Mouse (Mus musculus): ENCODE measurements at regions not wholly inside any gene's neighbourhood (a gene's known extent, or its start where the extent isn't known, plus 50 kb on each side); places are given as distances from the start of the nearest gene placed in this dataset.

- 85% methylated on average over 2 of the region's 2 CpGs for WGBS
- ATAC-seq = no peak
- H3K27ac ChIP-seq (ENCODE audit: low read depth, low read length) = no peak overlapping the region
- no peak overlapping the region for H3K9ac ChIP-seq
- no peak overlapping the region for H3K4me2 ChIP-seq (ENCODE audit: low read depth)
- TF ChIP-seq CTCF (IDR thresholded peaks at IDR 0.05; ENCODE audit: low read depth) = no peak
- no peaks in the 10 kb centered on the region for H3K4me1 ChIP-seq (ENCODE audit: insufficient read depth)
- no peak for DNase-seq
- no peaks in the 10 kb centered on the region for H3K9me3 ChIP-seq (ENCODE audit: low read length)
- no peak overlapping the region for H3K4me3 ChIP-seq (ENCODE audit: low read depth, low read length)
- no peaks in the 10 kb centered on the region for H3K27me3 ChIP-seq (ENCODE audit: insufficient read depth, low read length)
- no peaks in the 10 kb centered on the region for H3K36me3 ChIP-seq (ENCODE audit: insufficient read depth)
These were observed 77.8 kb downstream of the Zfp706 start for GRCm38 (mm10) chr15:36929786-36930185.

DNA sequence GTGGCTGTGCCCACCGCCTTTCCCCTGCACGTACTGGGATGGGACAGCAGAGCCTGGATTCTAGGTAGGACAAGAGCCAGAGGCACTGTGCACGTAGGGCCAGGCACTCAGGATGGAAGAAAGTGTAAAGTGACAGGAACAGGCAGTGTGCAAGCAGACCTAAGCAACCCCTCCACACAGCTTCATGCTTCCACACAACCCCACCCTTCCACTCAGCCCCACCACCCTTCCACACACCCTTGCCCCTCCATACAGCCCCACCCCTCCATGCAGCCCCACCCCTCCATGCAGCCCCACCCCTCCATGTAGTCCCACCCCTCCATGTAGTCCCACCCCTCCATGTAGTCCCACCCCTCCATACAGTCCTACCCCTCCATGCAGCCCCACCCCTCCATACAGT, 78.5 kb downstream of the Zfp706 start:
- Histone ChIP-seq H3K4me3 (ENCODE audit: low read depth, low read length) (no peak overlapping the region), H3K9ac (no peak overlapping the region), H3K4me2 (ENCODE audit: low read depth) (no peak overlapping the region), H3K36me3 (ENCODE audit: insufficient read depth) (no peaks in the 10 kb centered on the region), H3K27ac (ENCODE audit: low read depth, low read length) (no peak overlapping the region), H3K4me1 (ENCODE audit: insufficient read depth) (no peaks in the 10 kb centered on the region), H3K27me3 (ENCODE audit: insufficient read depth, low read length) (no peaks in the 10 kb centered on the region), H3K9me3 (ENCODE audit: low read length) (no peaks in the 10 kb centered on the region)
- 97% methylated on average over 3 of the region's 3 CpGs for WGBS
- TF ChIP-seq CTCF (IDR thresholded peaks at IDR 0.05; ENCODE audit: low read depth) = no peak
- ATAC-seq (no peak), DNase-seq (no peak)

- ATAC-seq (no peak), DNase-seq (no peak)
- no peak overlapping the region for H3K27ac ChIP-seq (ENCODE audit: low read depth, low read length)
- no peaks in the 10 kb centered on the region for H3K27me3 ChIP-seq (ENCODE audit: insufficient read depth, low read length)
- H3K4me1 ChIP-seq (ENCODE audit: insufficient read depth) = no peaks in the 10 kb centered on the region
- no peak overlapping the region for H3K4me2 ChIP-seq (ENCODE audit: low read depth)
- 97% methylated on average over 4 of the region's 4 CpGs for WGBS
- no peaks in the 10 kb centered on the region for H3K9me3 ChIP-seq (ENCODE audit: low read length)
- no peaks in the 10 kb centered on the region for H3K36me3 ChIP-seq (ENCODE audit: insufficient read depth)
- TF ChIP-seq CTCF (IDR thresholded peaks at IDR 0.05; ENCODE audit: low read depth) = no peak
- no peak overlapping the region for H3K9ac ChIP-seq
- no peak overlapping the region for H3K4me3 ChIP-seq (ENCODE audit: low read depth, low read length)
These were observed 78.9 kb downstream of the Zfp706 start for GRCm38 (mm10) chr15:36928678-36929077.

- no peak overlapping the region for H3K9ac ChIP-seq
- no peaks in the 10 kb centered on the region for H3K4me1 ChIP-seq (ENCODE audit: insufficient read depth)
- no peak for ATAC-seq
- TF ChIP-seq CTCF (IDR thresholded peaks at IDR 0.05; ENCODE audit: low read depth) = no peak
- H3K9me3 ChIP-seq (ENCODE audit: low read length) = no peaks in the 10 kb centered on the region
- no peaks in the 10 kb centered on the region for H3K36me3 ChIP-seq (ENCODE audit: insufficient read depth)
- no peak for DNase-seq
- no peak overlapping the region for H3K4me3 ChIP-seq (ENCODE audit: low read depth, low read length)
- no peak overlapping the region for H3K27ac ChIP-seq (ENCODE audit: low read depth, low read length)
- no peak overlapping the region for H3K4me2 ChIP-seq (ENCODE audit: low read depth)
- H3K27me3 ChIP-seq (ENCODE audit: insufficient read depth, low read length) = no peaks in the 10 kb centered on the region
- 65% methylated on average over 5 of the region's 5 CpGs for WGBS
These were observed 80.1 kb downstream of the Zfp706 start for GRCm38 (mm10) chr15:36927436-36927835.

- H3K4me1 ChIP-seq (ENCODE audit: insufficient read depth) = no peaks in the 10 kb centered on the region
- H3K9me3 ChIP-seq (ENCODE audit: low read length) = no peaks in the 10 kb centered on the region
- H3K4me3 ChIP-seq (ENCODE audit: low read depth, low read length) = no peak overlapping the region
- no peaks in the 10 kb centered on the region for H3K36me3 ChIP-seq (ENCODE audit: insufficient read depth)
- 73% methylated on average over 6 of the region's 6 CpGs for WGBS
- TF ChIP-seq CTCF (IDR thresholded peaks at IDR 0.05; ENCODE audit: low read depth) = no peak
- ATAC-seq (no peak), DNase-seq (no peak)
- H3K27me3 ChIP-seq (ENCODE audit: insufficient read depth, low read length) = no peaks in the 10 kb centered on the region
- H3K9ac ChIP-seq = no peak overlapping the region
- no peak overlapping the region for H3K4me2 ChIP-seq (ENCODE audit: low read depth)
- no peak overlapping the region for H3K27ac ChIP-seq (ENCODE audit: low read depth, low read length)
These were observed 83.4 kb downstream of the Zfp706 start for GRCm38 (mm10) chr15:36924171-36924570.

DNA sequence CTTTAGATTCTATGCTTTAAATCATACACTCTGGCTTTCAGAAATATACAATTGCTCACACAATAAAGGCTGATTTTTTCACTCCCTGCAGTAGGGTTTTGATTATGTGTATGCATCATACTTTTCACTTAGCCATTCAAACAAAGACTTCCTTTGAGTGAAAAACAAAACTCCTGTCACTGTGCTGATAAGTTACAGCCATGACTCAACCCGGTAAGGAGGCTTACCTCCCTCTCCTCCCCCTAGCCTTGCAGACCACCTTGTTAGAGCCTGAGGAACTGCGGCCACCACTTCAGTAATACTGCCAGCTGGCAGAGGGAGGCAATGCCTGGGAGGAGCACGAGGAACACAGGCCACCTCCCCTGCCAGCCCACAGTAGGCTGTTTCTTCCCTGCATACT, 86.2 kb downstream of the Zfp706 start:
- H3K27ac ChIP-seq (ENCODE audit: low read depth, low read length) = no peak overlapping the region
- no peak overlapping the region for H3K4me3 ChIP-seq (ENCODE audit: low read depth, low read length)
- no peaks in the 10 kb centered on the region for H3K36me3 ChIP-seq (ENCODE audit: insufficient read depth)
- ATAC-seq = peak; percentile 27; the same call in 1 of the 2 replicates
- TF ChIP-seq CTCF (IDR thresholded peaks at IDR 0.05; ENCODE audit: low read depth) = no peak
- H3K4me2 ChIP-seq (ENCODE audit: low read depth) = no peak overlapping the region
- 14% methylated on average over 3 of the region's 3 CpGs for WGBS
- DNase-seq = no peak
- H3K9ac ChIP-seq = no peak overlapping the region
- H3K27me3 ChIP-seq (ENCODE audit: insufficient read depth, low read length) = no peaks in the 10 kb centered on the region
- H3K4me1 ChIP-seq (ENCODE audit: insufficient read depth) = no peaks in the 10 kb centered on the region
- H3K9me3 ChIP-seq (ENCODE audit: low read length) = no peaks in the 10 kb centered on the region

GRCm38 (mm10) chr15:36920886-36921285, 86.7 kb downstream of the Zfp706 start:
- H3K9me3 ChIP-seq (ENCODE audit: low read length) = no peaks in the 10 kb centered on the region
- no peak for ATAC-seq

DNA sequence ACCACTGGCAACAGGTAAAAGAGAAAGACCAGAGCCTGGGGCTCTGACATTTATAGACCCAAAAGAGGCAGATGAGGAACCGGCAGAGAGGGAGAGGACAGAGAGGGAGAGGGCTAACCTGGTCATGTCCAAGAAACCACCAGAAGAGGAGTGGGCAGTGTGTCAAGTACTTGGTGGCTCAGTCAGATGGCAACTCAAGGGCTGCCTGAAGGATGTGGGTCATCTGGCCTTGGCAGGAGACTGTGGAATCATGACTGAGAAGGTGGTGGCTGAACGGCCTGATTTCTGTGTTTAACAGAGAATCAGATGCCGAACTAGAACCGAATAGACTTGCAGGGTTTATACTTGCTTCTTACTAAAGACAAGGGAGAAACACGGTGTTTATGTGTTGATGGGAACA, 87.9 kb downstream of the Zfp706 start:
- Histone ChIP-seq H3K27ac (ENCODE audit: low read depth, low read length) (no peak overlapping the region), H3K36me3 (ENCODE audit: insufficient read depth) (no peaks in the 10 kb centered on the region), H3K4me2 (ENCODE audit: low read depth) (no peak overlapping the region), H3K9ac (no peak overlapping the region), H3K4me3 (ENCODE audit: low read depth, low read length) (no peak overlapping the region), H3K27me3 (ENCODE audit: insufficient read depth, low read length) (no peaks in the 10 kb centered on the region), H3K4me1 (ENCODE audit: insufficient read depth) (no peaks in the 10 kb centered on the region), H3K9me3 (ENCODE audit: low read length) (no peaks in the 10 kb centered on the region)
- no peak for TF ChIP-seq CTCF (IDR thresholded peaks at IDR 0.05; ENCODE audit: low read depth)
- ATAC-seq = no peak
- no peak for DNase-seq
- WGBS = 92% methylated on average over 5 of the region's 5 CpGs

More at GRCm38 (mm10) chr15:36920886-36921285, 86.7 kb downstream of the Zfp706 start:
- no peak for TF ChIP-seq CTCF (IDR thresholded peaks at IDR 0.05; ENCODE audit: low read depth)
- DNase-seq = no peak
- H3K27me3 ChIP-seq (ENCODE audit: insufficient read depth, low read length) = no peaks in the 10 kb centered on the region
- no peak overlapping the region for H3K27ac ChIP-seq (ENCODE audit: low read depth, low read length)
- H3K9ac ChIP-seq = no peak overlapping the region
- H3K4me2 ChIP-seq (ENCODE audit: low read depth) = no peak overlapping the region
- H3K36me3 ChIP-seq (ENCODE audit: insufficient read depth) = no peaks in the 10 kb centered on the region
- H3K4me3 ChIP-seq (ENCODE audit: low read depth, low read length) = no peak overlapping the region
- H3K4me1 ChIP-seq (ENCODE audit: insufficient read depth) = no peaks in the 10 kb centered on the region

Measured in forebrain, postnatal 0 days (tissue).